Mouse (Mus musculus) ES-E14 (cell line): ENCODE data around the gene Gm3854. TPM values are rescaled to one million over a fixed set of nuclear protein-coding genes. Genes with fewer than 3 reads are reported as not detected.
"Not testable (repeated sequence)": the region's sequence is repeated elsewhere in the genome, so short reads cannot be mapped to it uniquely, and the experiment has no call there.

Source experiments
- DNase-seq: peaks from one replicate; pipeline ENCODE4 v3.0.0-alpha.2; 2013; ENCODE audit warnings: low read depth, low spot score
- H3K27ac ChIP-seq: 2 replicates; pipeline ENCODE4 v1.5.1; 2012; ENCODE audit warnings: low read depth, mild to moderate bottlenecking, low read length, moderate library complexity, mixed read lengths; ENCODE audit not compliant: poor library complexity, insufficient read depth, severe bottlenecking
- H3K36me3 ChIP-seq: 2 replicates; pipeline ENCODE4 v1.6.1; 2012; ENCODE audit warnings: mild to moderate bottlenecking, low read length, moderate library complexity, mixed read lengths; ENCODE audit not compliant: control insufficient read depth, poor library complexity, insufficient read depth, severe bottlenecking
- H3K4me1 ChIP-seq, 2 experiments: fragments of 150-350 bp in 1 of 2; sonication (generic) in 1 of 2; 2 replicates each; pipeline ENCODE4 v1.6.1; 2012; ENCODE audit warnings: low read length in 2 of 2, mild to moderate bottlenecking in 1 of 2, mixed read lengths in 1 of 2; ENCODE audit not compliant: control insufficient read depth in 2 of 2, insufficient read depth in 2 of 2, poor library complexity in 1 of 2
- H3K4me3 ChIP-seq, 2 experiments: fragments of 150-350 bp in 1 of 2; sonication (generic) in 1 of 2; 2 replicates each; pipeline ENCODE4 v1.5.1; 2012; ENCODE audit warnings: low read length in 2 of 2, low read depth in 1 of 2, mild to moderate bottlenecking in 1 of 2, mixed read lengths in 1 of 2; ENCODE audit not compliant: insufficient read depth in 1 of 2, poor library complexity in 1 of 2, severe bottlenecking in 1 of 2
- H3K9ac ChIP-seq: 2 replicates; pipeline ENCODE4 v1.6.1; 2012; ENCODE audit warnings: low read depth, mild to moderate bottlenecking, low read length, mixed read lengths; ENCODE audit not compliant: poor library complexity, insufficient read depth, severe bottlenecking
- H3K9me3 ChIP-seq: fragments of 150-350 bp; sonication (generic); 2 replicates; pipeline ENCODE4 v1.6.1; 2012; ENCODE audit warnings: low read depth, mild to moderate bottlenecking, low read length; ENCODE audit not compliant: control insufficient read depth, insufficient read depth
- CHD2 ChIP-seq: IDR thresholded peaks from 2 replicates; pipeline ENCODE4 v1.6.1; 2014; ENCODE audit warnings: mild to moderate bottlenecking, low read depth, low read length, inconsistent platforms
- HCFC1 ChIP-seq: IDR thresholded peaks from 2 replicates; pipeline ENCODE4 v1.6.1; 2012; ENCODE audit warnings: low read length, inconsistent platforms, borderline replicate concordance; ENCODE audit not compliant: insufficient read depth
- MAFK ChIP-seq: IDR thresholded peaks from 2 replicates; pipeline ENCODE4 v1.6.1; 2014; ENCODE audit warnings: mild to moderate bottlenecking, low read depth, low read length, inconsistent platforms; ENCODE audit not compliant: insufficient read depth
- ZC3H11A ChIP-seq: IDR thresholded peaks from 2 replicates; pipeline ENCODE4 v1.6.1; 2012; ENCODE audit warnings: low read depth, mild to moderate bottlenecking, inconsistent platforms, low read length, borderline replicate concordance
- ZNF384 ChIP-seq: IDR thresholded peaks from 2 replicates; pipeline ENCODE4 v1.6.1; 2012; ENCODE audit warnings: low read depth, low read length, inconsistent platforms
- in situ Hi-C, 2 experiments: fragments of 600-800 bp; cut with MboI; formaldehyde crosslinking; loops; one replicate each; pipeline ENCODE4 v1.15.1; 2025; ENCODE audit warnings: low sequenced_read_pairs in 2 of 2, inconsistent platforms in 1 of 2; ENCODE audit not compliant: unreplicated experiment in 2 of 2
- total RNA-seq: library from RNA; depleted of rRNA; stranded (reverse); fragments of 300-350 nt; gene quantifications from 2 replicates; pipeline ENCODE4 v1.2.3, GENCODE M21; 2012; rRNA removed

The Gm3854 gene
- 2.5 and 2.9 TPM in 2 replicates for total RNA-seq

GRCm38 (mm10) chr7:6343501-6344071 lies at the start of gene Gm3854:
TSS of gene Gm3854 (plus strand) at chr7:6343759.
- Histone ChIP-seq H3K36me3 (no peaks in the 10 kb centered on the region), H3K4me1 (no peaks in the 10 kb centered on the region), H3K9me3 (no peaks in the 10 kb centered on the region), H3K27ac (no peak within 1 kb of the TSS), H3K4me3 (peak within 1 kb of the TSS; percentile 92 to 97), H3K9ac (peak within 1 kb of the TSS; percentile 87)
- TF ChIP-seq HCFC1: peak; percentile 92
- no peak for TF ChIP-seq ZC3H11A
- in situ Hi-C loops: no loop called here
- peak; percentile 63 for DNase-seq

GRCm38 (mm10) chr7:6300796-6301195 lies 42.8 kb upstream of the Gm3854 start:
- H3K36me3 ChIP-seq, H3K9me3 ChIP-seq, in situ Hi-C loops, H3K9ac ChIP-seq, H3K27ac ChIP-seq, H3K4me3 ChIP-seq, DNase-seq: not testable (repeated sequence)
- H3K4me1 ChIP-seq: peaks cover 3 to 14% of the 10 kb centered on the region in 2 experiments; a peak in 2 of 4 replicates

- Histone ChIP-seq H3K4me1 (peaks cover 0 to 7% of the 10 kb centered on the region in 2 experiments; a peak in 2 of 4 replicates), H3K9ac (peak overlapping the region; percentile 67), H3K36me3 (no peaks in the 10 kb centered on the region), H3K9me3 (no peaks in the 10 kb centered on the region), H3K27ac (no peak overlapping the region), H3K4me3 (peak overlapping the region; percentile 66 to 93)
- no peak for DNase-seq
- TF ChIP-seq ZNF384: no peak
- no peak for TF ChIP-seq HCFC1
- TF ChIP-seq ZC3H11A: no peak
- TF ChIP-seq CHD2: no peak
- no peak for TF ChIP-seq MAFK
- in situ Hi-C loops: no loop called here
Measured at GRCm38 (mm10) chr7:6330458-6331232, 12.9 kb upstream of the Gm3854 start.

- DNase-seq: peak; percentile 69
- Histone ChIP-seq H3K9me3 (no peaks in the 10 kb centered on the region), H3K9ac (peak within 1 kb of the TSS; percentile 67), H3K36me3 (no peaks in the 10 kb centered on the region), H3K4me3 (peak within 1 kb of the TSS; percentile 66 to 93), H3K4me1 (peaks cover 0 to 7% of the 10 kb centered on the region in 2 experiments; a peak in 2 of 4 replicates), H3K27ac (peak within 1 kb of the TSS; percentile 54)
- TF ChIP-seq ZNF384: 0 out of 2 replicates have a peak, but pooled peaks have one; percentile 6
- no peak for TF ChIP-seq CHD2
- TF ChIP-seq HCFC1: peak; percentile 72; the same call in 1 of the 2 replicates
- TF ChIP-seq ZC3H11A: no peak
- in situ Hi-C loops: no loop called here
Measured at GRCm38 (mm10) chr7:6331233-6331956, 12.2 kb upstream of the Gm3854 start, which contains the start of gene Zfp583. TSS of gene Zfp583 (minus strand) at chr7:6331285.
